Mouse (Mus musculus) macrophage (primary cell): Measurements from ENCODE around the gene Znhit2. TPM values are rescaled to one million over a fixed set of nuclear protein-coding genes. Genes with fewer than 3 reads are reported as not detected.
A peak's percentile ranks its signal among the peaks of the same experiment; 100 is the strongest.

ENCODE experiments used
- H3K27ac ChIP-seq: fragments of 350-480 bp; formaldehyde crosslinking; 2 replicates; pipeline ENCODE4 v1.9.0; 2021
- H3K36me3 ChIP-seq: fragments of 350-480 bp; formaldehyde crosslinking; 2 replicates; pipeline ENCODE4 v1.9.0; 2021; ENCODE audit errors: inconsistent target
- H3K4me3 ChIP-seq: fragments of 350-480 bp; formaldehyde crosslinking; 2 replicates; pipeline ENCODE4 v1.9.0; 2021; ENCODE audit errors: inconsistent target
- H3K79me2 ChIP-seq: fragments of 350-480 bp; formaldehyde crosslinking; 2 replicates; pipeline ENCODE4 v1.9.0; 2021; ENCODE audit errors: inconsistent target
- WGBS: methylation state at CpG from one replicate; pipeline ENCODE4 v1.1.7; 2026; ENCODE audit warnings: inconsistent platforms; ENCODE audit not compliant: missing documents; 5-methylcytosine and 5-hydroxymethylcytosine counted together
- polyA plus RNA-seq: library from polyadenylated mRNA; stranded (reverse); fragments of 250-400 nt; gene quantifications from 3 replicates; pipeline ENCODE4 v1.2.4, GENCODE M21; 2018; ENCODE audit warnings: inconsistent platforms

Znhit2 gene
- polyA plus RNA-seq, 1 experiment from 2014 or later = 4.0 TPM

DNA sequence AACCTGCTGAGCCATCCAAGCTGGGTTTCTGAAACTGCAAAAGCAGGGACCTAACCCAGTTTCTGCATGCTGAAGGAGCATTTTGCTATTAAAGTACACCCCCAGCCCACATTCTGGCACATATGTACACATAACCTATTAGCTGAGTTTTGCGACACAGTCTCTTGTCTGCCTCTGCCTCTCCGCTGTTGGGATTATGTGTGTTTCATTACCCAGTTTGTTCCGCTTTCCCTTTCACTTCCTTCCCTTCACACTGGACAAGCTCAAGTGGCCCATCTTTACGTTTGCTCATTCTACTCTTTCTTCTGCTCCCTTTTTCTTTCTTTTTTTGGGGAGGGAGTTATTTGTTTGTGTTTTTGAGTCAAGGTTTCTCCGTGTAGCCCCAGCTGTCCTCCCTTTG, 12.9 kb downstream of the Znhit2 start:
- 32% methylated on average over 5 of the region's 5 CpGs for WGBS
- peaks cover 14% of the 10 kb centered on the region; the same call in 1 of the 2 replicates for H3K36me3 ChIP-seq
- peak overlapping the region; percentile 7; the same call in 1 of the 2 replicates for H3K4me3 ChIP-seq
- peaks cover 42% of the 10 kb centered on the region for H3K79me2 ChIP-seq
- peak overlapping the region; percentile 72 for H3K27ac ChIP-seq

DNA sequence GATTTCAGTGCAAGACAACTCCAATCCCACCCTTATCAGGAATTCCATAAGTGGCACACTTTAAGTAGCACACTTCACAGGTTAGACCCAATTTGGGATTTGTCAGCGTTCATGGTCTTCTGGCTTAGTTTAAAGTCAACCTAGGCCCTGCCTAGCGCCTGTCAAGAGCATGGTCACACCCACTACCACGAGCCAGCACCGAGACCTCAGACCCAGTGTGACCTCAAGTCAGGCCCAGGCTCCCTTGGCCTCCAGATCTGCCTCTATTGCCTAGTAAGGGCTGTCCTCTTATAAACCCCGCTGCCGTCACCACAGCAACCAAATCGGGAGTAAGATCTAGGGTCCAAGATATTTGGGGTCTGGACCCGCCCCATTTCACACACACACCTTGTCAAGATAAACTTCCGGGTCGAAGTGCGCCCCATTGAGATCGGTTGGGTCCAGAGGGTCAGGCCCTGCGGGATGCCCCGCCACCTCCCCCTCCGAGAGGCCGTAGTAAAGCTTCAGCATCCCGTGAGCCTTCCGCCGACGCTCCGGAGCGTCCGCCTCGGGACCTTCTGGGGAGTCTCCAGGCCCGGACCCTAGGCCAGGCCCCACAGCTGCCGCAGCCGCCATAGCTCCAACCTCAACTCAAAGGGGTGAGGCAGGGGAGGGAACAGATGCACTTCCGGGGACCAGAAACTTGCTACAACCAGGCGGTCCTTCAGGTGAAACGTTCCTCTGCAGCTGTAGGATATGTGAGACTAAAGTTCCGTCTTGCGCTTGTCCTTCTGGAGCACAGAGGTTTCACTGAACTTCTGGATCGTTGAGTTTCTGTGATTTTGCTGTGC, 15.8 kb downstream of the Znhit2 start, which contains the start of gene Vps51:
TSS of gene Vps51 (minus strand) at position 668 of the 830 bp plus-strand sequence.
- Histone ChIP-seq H3K36me3 (peaks cover 15% of the 10 kb centered on the region), H3K4me3 (peak within 1 kb of the TSS; percentile 89), H3K79me2 (peaks cover 42% of the 10 kb centered on the region), H3K27ac (peak within 1 kb of the TSS; percentile 54)
- WGBS = 2% methylated on average over 31 of the region's 33 CpGs

DNA sequence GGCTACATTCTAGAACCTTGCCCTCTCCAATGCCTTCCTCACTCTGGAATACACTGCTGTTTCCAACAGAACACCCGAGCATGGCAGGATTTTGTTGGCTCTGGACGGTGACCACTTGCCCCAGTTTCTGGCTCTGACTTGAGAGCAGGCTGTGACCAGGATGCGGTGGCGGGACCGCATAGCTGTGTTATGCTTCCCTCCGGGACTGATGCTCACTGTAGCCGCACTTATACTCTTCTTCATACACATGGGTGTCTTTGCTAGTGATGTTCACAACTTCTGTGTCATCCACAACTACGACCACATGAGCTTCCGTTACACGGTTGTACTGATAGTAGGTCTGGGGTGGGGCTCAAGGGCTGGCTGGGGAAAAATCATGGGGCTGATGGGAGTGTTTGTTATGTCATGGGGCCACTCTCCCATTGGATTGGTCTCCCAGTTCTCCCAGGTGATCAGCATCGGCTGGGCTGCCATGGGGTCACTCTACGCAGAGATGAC, 19.0 kb downstream of the Znhit2 start, which contains the start of gene Tmem262:
TSS of gene Tmem262 (plus strand) at position 51 of the 498 bp plus-strand sequence.
- Histone ChIP-seq H3K27ac (no peak within 1 kb of the TSS), H3K4me3 (no peak within 1 kb of the TSS), H3K36me3 (peaks cover 26% of the 10 kb centered on the region), H3K79me2 (peaks cover 47% of the 10 kb centered on the region)
- 93% methylated on average over 12 of the region's 12 CpGs for WGBS

DNA sequence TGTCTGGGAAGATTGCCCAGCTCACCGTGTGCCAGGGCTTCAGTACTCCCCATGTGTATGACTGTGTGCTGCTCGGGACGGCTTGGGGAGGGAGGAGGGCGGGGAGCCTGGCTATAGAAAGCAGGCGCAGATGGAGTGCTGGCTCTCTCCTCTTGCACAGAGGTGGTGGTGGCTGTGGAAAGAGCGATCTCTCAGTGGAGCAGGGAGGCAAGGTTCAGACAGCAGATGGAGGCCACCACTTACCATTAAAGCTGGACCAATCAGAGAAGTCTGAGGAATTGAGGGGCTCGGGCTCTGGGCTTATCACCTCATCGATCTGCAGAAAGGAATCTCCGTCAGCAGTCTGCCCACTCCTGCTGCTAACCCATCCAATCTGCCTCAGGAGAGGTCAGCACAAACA, 21.2 kb downstream of the Znhit2 start, which contains the start of gene Gm28374:
TSS of gene Gm28374 (minus strand) at position 101 of the 400 bp plus-strand sequence.
- Histone ChIP-seq H3K36me3 (peaks cover 26% of the 10 kb centered on the region), H3K4me3 (no peak within 1 kb of the TSS), H3K27ac (no peak within 1 kb of the TSS), H3K79me2 (peaks cover 49% of the 10 kb centered on the region)
- 89% methylated on average over 9 of the region's 9 CpGs for WGBS

DNA sequence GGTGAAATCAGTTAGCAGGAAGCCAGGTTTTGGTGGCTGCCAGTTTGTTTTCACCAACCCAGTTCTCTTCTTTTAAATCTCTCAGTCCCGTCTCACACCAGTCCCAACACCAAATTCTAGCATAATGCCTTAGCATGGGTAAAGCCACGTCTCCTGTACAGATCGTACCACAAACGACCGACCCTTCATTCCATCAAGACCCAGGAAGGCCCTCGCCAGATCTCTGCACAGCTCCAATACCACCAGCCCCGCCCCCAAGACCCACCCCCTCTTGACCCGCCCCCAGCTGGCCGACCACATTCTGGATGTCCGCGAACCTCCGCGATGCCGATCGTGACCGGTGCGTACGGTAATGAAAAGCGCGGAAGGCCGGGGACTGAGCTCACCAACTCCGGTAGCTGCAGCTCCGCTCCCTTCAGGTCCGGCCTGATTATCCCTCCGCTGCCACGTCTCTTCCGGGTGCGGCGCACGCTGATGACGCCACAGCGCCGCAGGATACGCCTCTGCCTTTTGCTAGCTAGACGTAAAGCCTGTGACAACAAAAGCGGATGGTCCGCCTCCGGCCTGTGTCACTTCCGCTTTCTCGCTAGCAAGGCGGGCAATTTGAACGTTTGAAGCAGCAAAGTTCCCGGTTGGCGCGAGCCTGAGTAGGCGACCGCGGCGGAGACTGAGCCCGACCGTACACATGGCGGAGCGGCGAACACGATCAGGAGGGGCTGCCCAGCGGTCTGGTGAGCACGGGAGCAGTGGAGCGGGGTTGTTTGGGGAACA, 23.7 kb downstream of the Znhit2 start, which contains the start of the genes Zfpl1 and Cdca5:
TSS of gene Zfpl1 (minus strand) at position 479 of the 771 bp plus-strand sequence.
TSS of gene Cdca5 (plus strand) at position 506 of the 771 bp plus-strand sequence.
- Histone ChIP-seq H3K27ac (peak within 1 kb of the TSS; percentile 64), H3K79me2 (peaks cover 73% of the 10 kb centered on the region), H3K4me3 (peak within 1 kb of the TSS; percentile 96), H3K36me3 (peaks cover 26% of the 10 kb centered on the region)
- WGBS = under 1% methylated on average over 52 of the region's 58 CpGs

DNA sequence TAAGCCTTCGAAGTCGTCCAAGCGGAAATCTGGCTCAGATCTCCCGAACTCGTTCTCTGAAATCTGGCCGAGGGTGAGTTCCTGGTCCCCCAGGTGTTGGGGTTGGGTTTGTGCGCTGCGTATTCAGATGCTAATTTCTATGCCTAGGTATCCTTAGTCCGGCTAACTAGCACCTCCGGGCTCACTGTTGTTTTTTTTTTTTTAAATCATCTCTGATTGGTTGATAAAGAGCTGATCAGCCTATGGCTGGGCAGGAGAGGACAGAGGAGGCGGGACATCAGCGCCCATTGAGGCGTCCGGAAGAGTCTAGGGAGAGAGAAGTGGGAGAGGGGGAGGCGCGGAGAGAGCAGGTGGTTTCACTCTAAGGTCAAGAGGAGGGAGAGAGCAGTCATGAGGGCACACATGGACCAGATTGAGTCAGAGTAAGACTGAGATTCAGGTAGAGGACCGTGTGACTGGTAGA, 24.5 kb downstream of the Znhit2 start:
- 2% methylated on average over 17 of the region's 17 CpGs for WGBS
- Histone ChIP-seq H3K36me3 (peaks cover 20% of the 10 kb centered on the region), H3K79me2 (peaks cover 81% of the 10 kb centered on the region), H3K4me3 (peak overlapping the region; percentile 96), H3K27ac (peak overlapping the region; percentile 64)

DNA sequence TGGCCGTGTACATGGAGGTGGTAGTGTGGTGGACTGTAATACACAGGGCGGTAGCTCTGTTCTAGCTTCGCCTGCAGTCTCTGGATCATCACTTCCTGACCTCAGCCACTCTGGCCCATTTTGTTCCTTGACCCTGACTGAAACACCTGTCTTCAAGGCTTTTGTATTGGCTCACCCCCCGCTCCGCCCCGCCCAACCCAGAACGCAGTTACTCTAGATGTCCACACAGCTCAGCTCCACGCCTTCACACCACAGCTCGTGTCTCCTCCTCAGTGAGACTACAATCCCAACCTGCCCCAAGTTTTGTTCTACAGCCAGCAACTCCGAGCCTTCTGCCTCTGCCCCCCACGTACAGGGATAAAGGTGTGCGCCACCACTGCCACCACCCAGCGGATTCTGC, 27.8 kb downstream of the Znhit2 start:
- H3K27ac ChIP-seq = no peak overlapping the region
- no peaks in the 10 kb centered on the region for H3K36me3 ChIP-seq
- peaks cover 81% of the 10 kb centered on the region for H3K79me2 ChIP-seq
- H3K4me3 ChIP-seq = no peak overlapping the region
- WGBS = 96% methylated on average over 13 of the region's 13 CpGs

DNA sequence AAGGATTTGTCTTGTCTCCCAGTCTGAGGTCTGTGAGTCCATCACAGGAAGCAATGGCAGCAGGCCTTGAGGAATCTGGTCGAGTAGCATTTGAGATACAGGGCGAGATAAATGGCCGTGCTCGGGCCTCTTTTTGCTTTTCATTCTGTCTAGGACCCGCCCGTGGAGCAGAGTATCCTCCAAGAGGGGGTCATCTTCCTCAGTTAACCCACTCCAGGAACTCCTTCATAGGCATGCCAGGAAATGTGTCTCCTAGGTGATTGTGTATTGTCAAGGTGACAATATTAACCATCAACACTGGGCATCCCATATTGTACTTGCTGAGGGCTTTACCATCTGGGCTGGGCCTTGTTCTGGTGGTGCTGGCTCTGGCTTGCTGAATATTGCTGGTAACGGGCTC, 33.1 kb downstream of the Znhit2 start, which contains the start of gene AC131692.1:
TSS of gene AC131692.1 (plus strand) at position 301 of the 400 bp plus-strand sequence.
- Histone ChIP-seq H3K4me3 (no peak within 1 kb of the TSS), H3K79me2 (peaks cover 33% of the 10 kb centered on the region; the same call in 1 of the 2 replicates), H3K36me3 (no peaks in the 10 kb centered on the region), H3K27ac (no peak within 1 kb of the TSS)
- WGBS = 93% methylated on average over 7 of the region's 7 CpGs

DNA sequence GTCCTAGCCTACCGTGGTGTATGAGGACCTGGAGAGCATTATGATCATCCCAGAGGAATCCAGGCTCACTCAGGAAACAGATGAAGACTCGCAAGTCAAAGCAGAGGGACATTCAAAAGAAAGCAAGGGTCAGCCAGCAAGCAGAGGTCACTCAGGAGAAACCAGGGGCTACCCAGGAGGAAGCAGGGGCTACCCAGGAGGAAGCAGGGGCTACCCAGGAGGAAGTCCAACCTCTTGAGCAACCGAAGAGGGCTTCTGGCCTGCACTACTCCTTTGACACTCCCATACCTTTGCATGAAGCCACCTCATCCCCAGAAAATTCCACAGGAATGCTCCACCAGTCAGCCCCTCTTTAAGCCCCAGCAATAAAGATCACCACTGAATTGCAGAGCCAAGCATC, 36.9 kb downstream of the Znhit2 start:
- Histone ChIP-seq H3K4me3 (no peak overlapping the region), H3K79me2 (no peaks in the 10 kb centered on the region), H3K27ac (no peak overlapping the region), H3K36me3 (no peaks in the 10 kb centered on the region)
- 54% methylated on average over 3 of the region's 3 CpGs for WGBS

DNA sequence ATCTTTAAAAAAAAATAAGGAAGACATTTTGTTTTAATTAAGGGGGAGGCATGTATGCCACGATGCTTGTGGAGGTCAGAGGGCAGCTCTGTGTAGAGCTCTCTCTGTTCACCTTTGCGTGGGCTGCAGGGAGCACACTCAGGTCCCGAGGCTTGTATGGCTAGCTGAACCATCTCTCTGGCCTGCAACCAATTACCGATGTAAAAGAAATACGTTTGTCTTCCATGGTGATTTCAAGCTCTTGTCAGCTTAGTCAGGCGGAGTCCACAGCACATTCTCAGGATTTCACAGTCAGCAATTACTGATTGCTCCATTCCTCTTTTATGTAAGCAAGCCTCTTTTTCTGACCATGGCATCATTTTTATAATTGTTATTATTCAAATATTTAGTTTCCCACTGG, 40.2 kb downstream of the Znhit2 start:
- H3K27ac ChIP-seq = no peak overlapping the region
- WGBS = 95% methylated on average over 6 of the region's 6 CpGs
- H3K4me3 ChIP-seq = no peak overlapping the region
- H3K36me3 ChIP-seq = no peaks in the 10 kb centered on the region
- no peaks in the 10 kb centered on the region for H3K79me2 ChIP-seq

DNA sequence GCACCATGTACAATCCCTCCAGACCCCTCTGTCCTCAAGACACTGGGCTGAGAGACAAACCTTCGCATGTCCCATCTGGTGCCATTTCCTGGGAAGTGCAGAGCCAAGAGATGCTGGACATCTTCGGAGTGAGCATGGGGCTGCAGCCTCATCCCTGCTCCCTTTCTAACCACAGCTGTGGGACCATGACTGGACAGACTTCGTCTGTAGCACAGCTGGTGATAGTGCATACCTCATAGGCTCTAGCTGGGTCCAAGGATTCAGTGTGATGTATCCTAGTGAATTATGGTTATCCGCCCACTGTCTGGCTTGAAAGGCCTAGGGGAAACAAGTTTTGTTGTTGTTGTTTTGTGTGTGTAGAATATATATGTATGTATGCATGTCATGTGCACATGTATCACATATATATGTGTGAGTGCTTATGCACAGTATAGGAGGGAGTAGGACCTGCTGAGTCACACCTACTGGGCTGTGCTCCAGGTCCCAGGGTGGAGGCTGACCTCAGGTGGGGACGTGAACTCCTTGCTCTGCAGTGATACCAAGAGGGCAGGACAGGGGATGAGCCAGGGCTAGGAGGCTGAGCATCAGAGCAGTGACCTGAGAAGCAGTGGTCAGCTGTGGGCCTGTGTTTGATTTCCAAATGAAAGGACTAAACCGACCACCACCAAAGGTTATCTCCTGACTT, 41.3 kb downstream of the Znhit2 start:
- no peaks in the 10 kb centered on the region for H3K36me3 ChIP-seq
- H3K27ac ChIP-seq = no peak overlapping the region
- no peaks in the 10 kb centered on the region for H3K79me2 ChIP-seq

DNA sequence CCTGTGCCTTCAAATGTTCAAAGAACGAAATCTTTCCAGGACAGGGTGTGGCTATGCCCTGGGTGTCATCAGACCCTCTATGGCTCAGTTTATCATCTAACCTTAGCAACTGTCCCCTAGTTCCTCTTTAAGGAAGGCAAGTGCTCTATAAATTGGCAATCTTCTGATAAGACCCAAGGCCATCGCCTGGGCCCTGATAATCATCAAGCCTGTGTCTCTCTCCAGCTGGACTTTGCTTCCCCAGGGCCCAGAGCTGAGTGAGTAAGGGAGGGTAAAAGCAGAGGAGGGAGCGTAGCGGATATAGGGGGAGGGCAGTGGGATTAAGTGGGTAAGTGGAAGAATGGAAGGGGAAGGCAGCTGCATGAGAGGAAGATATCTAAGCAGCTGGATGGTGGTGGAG, 43.5 kb downstream of the Znhit2 start:
- 94% methylated on average over 4 of the region's 4 CpGs for WGBS
- H3K79me2 ChIP-seq = no peaks in the 10 kb centered on the region
- no peak overlapping the region for H3K27ac ChIP-seq
- H3K36me3 ChIP-seq = no peaks in the 10 kb centered on the region
- no peak overlapping the region for H3K4me3 ChIP-seq

More for the DNA sequence above, 41.3 kb downstream of the Znhit2 start:
- WGBS = 81% methylated on average over 6 of the region's 6 CpGs
- no peak overlapping the region for H3K4me3 ChIP-seq

DNA sequence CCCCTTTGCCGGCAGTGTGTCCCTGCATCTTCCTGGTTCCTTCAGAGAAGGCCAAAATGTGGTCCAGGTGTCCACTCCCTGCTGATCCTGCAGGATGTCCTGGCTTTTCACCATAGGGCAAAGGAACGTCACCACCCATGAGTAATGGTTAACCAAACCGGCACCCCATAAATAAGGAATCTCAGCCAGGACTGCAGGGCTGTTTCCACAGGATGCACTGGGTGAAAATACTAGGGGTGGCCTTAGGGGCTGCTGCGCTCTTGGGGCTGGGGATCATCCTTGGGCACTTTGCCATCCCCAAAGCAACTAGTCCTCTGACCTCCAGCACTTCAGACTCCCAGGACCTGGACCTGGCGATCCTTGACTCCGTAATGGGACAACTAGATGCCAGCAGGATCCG, 44.6 kb downstream of the Znhit2 start, which contains the start of gene Naaladl1:
TSS of gene Naaladl1 (plus strand) at position 197 of the 400 bp plus-strand sequence.
- no peaks in the 10 kb centered on the region for H3K36me3 ChIP-seq
- no peaks in the 10 kb centered on the region for H3K79me2 ChIP-seq
- H3K27ac ChIP-seq = no peak within 1 kb of the TSS
- H3K4me3 ChIP-seq = no peak within 1 kb of the TSS
- 95% methylated on average over 7 of the region's 7 CpGs for WGBS
